Mouse (Mus musculus): ENCODE results near the gene Abcg4. TPM values are rescaled to one million over a fixed set of nuclear protein-coding genes. Genes with fewer than 3 reads are reported as not detected.

Abcg4 gene
- polyA plus RNA-seq, 1 experiment, result 1.2 TPM

- Histone ChIP-seq H3K4me3 (ENCODE audit: control insufficient read depth, insufficient read depth, low read length) (peak overlapping the region; percentile 85), H3K36me3 (ENCODE audit: control insufficient read depth, insufficient read depth, low read length) (peaks cover 4% of the 10 kb centered on the region), H3K27ac (ENCODE audit: control insufficient read depth, insufficient read depth, low read length) (peak overlapping the region; percentile 66), H3K4me1 (replicated peaks; ENCODE audit: control insufficient read depth, insufficient read depth, low read length) (peaks cover 41% of the 10 kb centered on the region), H3K27me3 (ENCODE audit: control insufficient read depth, insufficient read depth, low read length) (no peaks in the 10 kb centered on the region)
- TF ChIP-seq POLR2A (IDR thresholded peaks at IDR 0.05; ENCODE audit: control insufficient read depth, extremely low read depth, insufficient read depth, low read length, poor library complexity), result peak; percentile 14; the same call in 1 of the 2 replicates
- TF ChIP-seq CTCF (IDR thresholded peaks at IDR 0.05; ENCODE audit: borderline replicate concordance, control insufficient read depth, extremely low read depth, insufficient read depth, low read length, poor library complexity), result no peak
- DNase-seq, result peak; percentile 73
- WGBS, result under 1% methylated on average over 40 of the region's 40 CpGs
Observed at GRCm38 (mm10) chr9:44233021-44233801, 55.2 kb downstream of the Abcg4 start.

GRCm38 (mm10) chr9:44231609-44232008 lies 56.8 kb downstream of the Abcg4 start:
- Histone ChIP-seq H3K27me3 (ENCODE audit: control insufficient read depth, insufficient read depth, low read length) (no peaks in the 10 kb centered on the region), H3K27ac (ENCODE audit: control insufficient read depth, insufficient read depth, low read length) (peak overlapping the region; percentile 58), H3K36me3 (ENCODE audit: control insufficient read depth, insufficient read depth, low read length) (peaks cover 17% of the 10 kb centered on the region), H3K4me3 (ENCODE audit: control insufficient read depth, insufficient read depth, low read length) (peak overlapping the region; percentile 51), H3K4me1 (replicated peaks; ENCODE audit: control insufficient read depth, insufficient read depth, low read length) (peaks cover 30% of the 10 kb centered on the region)
- TF ChIP-seq POLR2A (IDR thresholded peaks at IDR 0.05; ENCODE audit: control insufficient read depth, extremely low read depth, insufficient read depth, low read length, poor library complexity) (no peak), CTCF (IDR thresholded peaks at IDR 0.05; ENCODE audit: borderline replicate concordance, control insufficient read depth, extremely low read depth, insufficient read depth, low read length, poor library complexity) (no peak)
- DNase-seq, result no peak

- no peak for TF ChIP-seq CTCF (IDR thresholded peaks at IDR 0.05; ENCODE audit: borderline replicate concordance, control insufficient read depth, extremely low read depth, insufficient read depth, low read length, poor library complexity)
- TF ChIP-seq POLR2A (IDR thresholded peaks at IDR 0.05; ENCODE audit: control insufficient read depth, extremely low read depth, insufficient read depth, low read length, poor library complexity), result no peak
- no peaks in the 10 kb centered on the region for H3K27me3 ChIP-seq (ENCODE audit: control insufficient read depth, insufficient read depth, low read length)
- H3K4me1 ChIP-seq (replicated peaks; ENCODE audit: control insufficient read depth, insufficient read depth, low read length), result peaks cover 15% of the 10 kb centered on the region
- no peak overlapping the region for H3K27ac ChIP-seq (ENCODE audit: control insufficient read depth, insufficient read depth, low read length)
- no peak overlapping the region for H3K4me3 ChIP-seq (ENCODE audit: control insufficient read depth, insufficient read depth, low read length)
- WGBS, result 77% methylated on average over 6 of the region's 6 CpGs
- DNase-seq, result no peak
- peaks cover 17% of the 10 kb centered on the region for H3K36me3 ChIP-seq (ENCODE audit: control insufficient read depth, insufficient read depth, low read length)
Observed at GRCm38 (mm10) chr9:44225993-44226392, 62.4 kb downstream of the Abcg4 start.

Other genes with a start within 250 kb of the Abcg4 start
- gene Thy1, start 245.2 kb downstream of the Abcg4 start, polyA plus RNA-seq (2012; rRNA removed), result 3,068 and 3,478 TPM in 2 replicates
- gene Usp2, start 221.6 kb downstream of the Abcg4 start, polyA plus RNA-seq (2012; rRNA removed), result 4.5 and 6.8 TPM in 2 replicates
- gene Mfrp, start 186.9 kb downstream of the Abcg4 start, polyA plus RNA-seq (2012; rRNA removed), result 0.09 TPM in 1 of 2 replicates, not detected in the other
- gene C1qtnf5, start 181.4 kb downstream of the Abcg4 start, polyA plus RNA-seq (2012; rRNA removed), result 3.4 and 5.0 TPM in 2 replicates
- not detected in 2 replicates for gene Gm49380, start 175.1 kb downstream of the Abcg4 start, polyA plus RNA-seq (2012; rRNA removed)
- gene Rnf26, start 175.1 kb downstream of the Abcg4 start, polyA plus RNA-seq (2012; rRNA removed), result 72.3 and 119 TPM in 2 replicates
- 13.0 and 18.7 TPM in 2 replicates for gene Mcam, start 154.1 kb downstream of the Abcg4 start, polyA plus RNA-seq (2012; rRNA removed)
- gene Cbl, start 54.6 kb downstream of the Abcg4 start, polyA plus RNA-seq (2012; rRNA removed), result 132 and 194 TPM in 2 replicates
- gene Ccdc153, start 47.9 kb downstream of the Abcg4 start, polyA plus RNA-seq (2012; rRNA removed), result 6.1 and 13.0 TPM in 2 replicates
- 0.55 and 0.59 TPM in 2 replicates for gene Pdzd3, start 37.1 kb downstream of the Abcg4 start, polyA plus RNA-seq (2012; rRNA removed)
- gene Nlrx1, start 20.0 kb downstream of the Abcg4 start, polyA plus RNA-seq (2012; rRNA removed), result 13.4 and 16.2 TPM in 2 replicates
- gene Hinfp, start 17.1 kb upstream of the Abcg4 start, polyA plus RNA-seq (2012; rRNA removed), result 71.1 and 71.9 TPM in 2 replicates
- 94.1 and 110 TPM in 2 replicates for gene C2cd2l, start 31.7 kb upstream of the Abcg4 start, polyA plus RNA-seq (2012; rRNA removed)
- 47.9 and 49.5 TPM in 2 replicates for gene Dpagt1, start 37.4 kb upstream of the Abcg4 start, polyA plus RNA-seq (2012; rRNA removed)
- gene H2afx, start 46.1 kb upstream of the Abcg4 start, polyA plus RNA-seq (2012; rRNA removed), result 891 and 1,033 TPM in 2 replicates
- 40.7 and 42.2 TPM in 2 replicates for gene Hmbs, start 55.6 kb upstream of the Abcg4 start, polyA plus RNA-seq (2012; rRNA removed)
- gene Vps11, start 73.1 kb upstream of the Abcg4 start, polyA plus RNA-seq (2012; rRNA removed), result 37.9 and 40.8 TPM in 2 replicates
- 74.4 and 75.5 TPM in 2 replicates for gene Hyou1, start 90.9 kb upstream of the Abcg4 start, polyA plus RNA-seq (2012; rRNA removed)
- gene Slc37a4, start 108.2 kb upstream of the Abcg4 start, polyA plus RNA-seq (2012; rRNA removed), result 22.4 and 32.9 TPM in 2 replicates
- 220 and 258 TPM in 2 replicates for gene Rps25, start 118.5 kb upstream of the Abcg4 start, polyA plus RNA-seq (2012; rRNA removed)
- gene Trappc4, start 119.0 kb upstream of the Abcg4 start, polyA plus RNA-seq (2012; rRNA removed), result 49.1 and 57.4 TPM in 2 replicates
- 30.0 and 30.9 TPM in 2 replicates for gene Ccdc84, start 130.0 kb upstream of the Abcg4 start, polyA plus RNA-seq (2012; rRNA removed)
- 0.08 and 0.22 TPM in 2 replicates for gene Foxr1, start 152.5 kb upstream of the Abcg4 start, polyA plus RNA-seq (2012; rRNA removed)
- gene Upk2, start 166.4 kb upstream of the Abcg4 start, polyA plus RNA-seq (2012; rRNA removed), result 1.4 and 1.6 TPM in 2 replicates
- 38.7 and 50.4 TPM in 2 replicates for gene Bcl9l, start 194.2 kb upstream of the Abcg4 start, polyA plus RNA-seq (2012; rRNA removed)